Mouse (Mus musculus) heart, adult 18-20 months (tissue): Measurements from ENCODE around the gene Ubac2. TPM values are rescaled to one million over a fixed set of nuclear protein-coding genes. Genes with fewer than 3 reads are reported as not detected.

Experiments
- DNase-seq, 2 experiments: peaks; one replicate each; pipeline ENCODE4 v3.0.0; 2021 to 2022; ENCODE audit warnings: mixed read lengths in 1 of 2
- total RNA-seq, 2 experiments: library from RNA; stranded (reverse); gene quantifications; 2 replicates each; pipeline ENCODE4 v1.2.3; 2021

The Ubac2 gene
- total RNA-seq, 2 experiments from 2014 or later = 28.9 to 31.0 TPM

DNA sequence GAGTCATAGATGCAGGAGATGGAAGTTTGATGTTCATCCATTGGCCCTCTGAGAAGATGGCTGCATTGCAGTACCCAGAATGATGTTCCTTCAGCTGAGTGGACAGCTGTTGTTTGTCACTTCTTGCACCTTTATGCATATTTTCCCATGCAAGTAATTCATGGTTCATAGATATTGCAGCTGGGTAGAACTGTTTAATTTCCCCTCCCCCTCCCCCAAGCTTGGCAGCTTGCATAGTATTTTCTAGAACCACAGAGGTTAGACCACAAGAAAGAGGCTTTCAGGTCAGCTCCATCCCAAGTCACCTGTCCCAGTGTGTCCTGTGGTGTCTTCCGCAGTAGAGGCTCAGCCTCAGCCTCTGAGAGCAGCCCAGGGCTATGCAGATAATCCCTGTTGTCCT, 92.0 kb downstream of the Ubac2 start:
- no peak for DNase-seq

DNA sequence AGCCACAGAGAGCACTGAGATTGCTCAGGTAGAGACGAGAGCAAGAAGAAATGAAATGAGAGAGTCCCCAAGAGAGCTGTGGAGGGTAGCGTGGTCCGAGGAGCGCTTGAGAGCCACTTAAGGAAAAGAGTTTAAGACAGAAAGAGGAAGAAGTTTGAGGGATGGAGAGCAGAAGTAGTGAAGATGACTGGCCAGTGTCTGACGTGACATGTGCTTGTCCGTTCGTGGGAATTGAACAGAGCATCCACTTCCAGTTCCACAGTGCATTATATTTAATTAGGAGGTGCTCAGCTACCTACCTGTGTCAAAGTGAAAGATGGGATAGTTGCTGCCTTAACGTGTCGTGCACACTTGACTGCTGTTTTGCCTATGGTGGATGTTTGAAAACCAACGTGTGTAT, 94.7 kb downstream of the Ubac2 start:
- DNase-seq = no peak

DNA sequence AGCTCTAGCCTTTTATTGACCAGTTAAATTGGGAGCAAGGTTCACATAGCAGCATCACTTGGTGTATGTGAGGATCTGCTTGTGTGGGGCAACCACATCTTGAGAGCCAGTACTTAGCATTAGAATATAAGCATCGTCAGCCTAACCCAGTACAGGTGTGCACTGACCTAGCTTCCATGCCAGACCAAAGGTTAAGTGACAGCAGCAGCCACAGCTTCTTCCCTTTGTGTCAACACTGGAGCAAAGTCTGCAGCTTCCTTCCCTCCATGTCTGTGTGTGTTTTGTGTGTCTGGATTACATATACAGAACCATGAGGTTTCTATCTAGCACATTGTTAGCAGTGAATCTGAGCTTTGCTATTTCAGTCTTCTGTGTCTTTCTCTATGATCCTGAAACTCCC, 103.1 kb downstream of the Ubac2 start:
- DNase-seq = no peak

DNA sequence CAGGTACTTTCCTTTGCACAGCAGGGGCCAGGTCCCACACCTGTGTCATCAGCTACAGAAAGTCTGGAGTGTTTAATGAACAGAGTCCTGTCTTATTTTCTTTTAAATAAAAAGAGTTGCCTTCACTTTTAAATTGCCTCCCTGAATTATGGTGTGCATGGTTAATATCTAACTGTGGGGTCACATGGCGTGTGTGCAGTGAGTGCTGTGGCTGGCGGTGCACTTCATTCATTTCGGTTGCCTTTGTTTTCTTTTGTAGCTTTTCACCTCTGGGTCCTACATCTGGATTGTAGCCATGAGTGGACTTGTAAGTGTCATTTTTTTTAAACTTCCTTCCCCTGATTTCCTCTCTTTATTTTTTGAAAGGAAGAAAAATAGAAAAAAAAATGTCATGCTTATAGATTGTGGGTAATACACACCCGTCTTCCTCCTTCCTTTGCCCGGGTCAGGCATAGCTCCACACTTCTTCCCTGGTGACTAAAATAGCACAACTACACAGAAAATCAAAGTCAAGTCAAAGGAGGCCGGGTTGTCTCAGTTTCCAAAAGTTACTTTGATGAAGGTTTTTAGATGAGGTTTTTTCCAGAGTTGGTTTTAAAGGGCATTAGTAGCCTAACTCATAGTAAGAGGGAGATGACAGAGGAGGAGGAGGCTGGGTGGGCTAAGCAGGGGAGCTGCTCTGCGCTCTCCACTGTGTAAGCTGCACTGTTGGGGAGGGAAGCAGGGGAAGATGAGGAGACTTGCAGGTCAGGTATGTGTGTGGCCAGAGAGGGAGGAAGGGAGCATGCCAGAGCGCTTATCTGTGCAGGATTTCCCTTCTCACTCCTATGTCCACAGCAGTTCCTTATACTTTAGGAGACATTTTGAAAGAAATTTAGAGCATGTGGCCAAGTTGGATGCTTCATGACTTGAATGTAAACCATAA, 104.9 kb downstream of the Ubac2 start:
- no peak for DNase-seq

DNA sequence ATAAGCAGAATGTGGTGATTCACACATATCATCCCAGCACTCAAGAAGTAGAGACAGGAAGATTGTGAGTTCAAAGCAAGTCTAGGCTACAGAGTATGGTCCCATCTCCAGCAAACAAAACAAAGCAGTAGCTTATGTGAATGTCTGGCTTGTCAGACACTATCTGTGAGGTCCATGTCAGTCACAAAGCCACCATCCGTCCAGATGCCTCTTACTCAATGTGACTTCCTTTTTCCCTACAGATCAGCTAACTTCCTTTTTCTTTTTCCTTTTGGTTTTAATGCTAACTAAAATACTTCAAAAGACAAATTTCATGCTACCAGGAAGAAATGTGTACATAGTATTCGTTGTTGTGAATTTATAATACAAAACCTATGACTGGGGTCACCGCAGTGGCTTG, 107.1 kb downstream of the Ubac2 start:
- no peak for DNase-seq

DNA sequence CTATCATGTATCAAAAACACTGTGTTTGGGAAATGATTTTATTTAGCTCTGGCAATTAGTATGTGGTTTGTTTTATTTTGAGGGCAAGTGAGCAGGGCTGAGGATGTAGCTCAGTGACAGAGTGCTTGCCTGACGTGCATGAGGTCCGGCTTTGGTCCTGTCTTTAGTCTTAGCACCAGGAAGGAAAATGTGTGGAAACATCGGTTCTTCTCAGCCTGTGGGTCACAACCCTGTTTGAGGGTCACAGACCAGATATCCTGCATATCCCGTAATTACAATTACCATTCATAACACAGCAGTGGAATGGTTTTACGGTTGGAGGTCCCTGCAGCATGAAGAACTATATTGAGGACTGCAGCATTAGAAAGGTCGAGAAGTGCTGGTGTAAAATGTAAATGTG, 107.6 kb downstream of the Ubac2 start:
- DNase-seq = no peak

DNA sequence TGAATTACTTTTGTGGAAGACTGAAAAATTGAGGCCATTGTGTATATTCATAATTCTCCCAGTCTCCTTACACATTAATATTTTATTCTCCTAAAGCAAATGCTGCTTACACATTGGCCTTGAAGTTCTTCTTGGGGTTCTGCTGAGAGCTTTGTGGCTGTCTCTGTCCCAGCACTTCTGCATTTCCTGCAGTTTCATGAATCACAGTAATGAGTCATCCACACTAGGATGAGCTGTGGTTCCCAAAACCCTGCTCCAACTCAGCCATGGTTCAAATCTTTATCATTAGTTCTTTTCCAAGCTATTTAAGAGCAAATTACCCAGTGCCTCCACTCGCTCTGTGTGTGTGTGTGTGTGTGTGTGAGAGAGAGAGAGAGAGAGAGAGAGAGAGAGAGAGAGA, 108.9 kb downstream of the Ubac2 start:
- DNase-seq = no peak

DNA sequence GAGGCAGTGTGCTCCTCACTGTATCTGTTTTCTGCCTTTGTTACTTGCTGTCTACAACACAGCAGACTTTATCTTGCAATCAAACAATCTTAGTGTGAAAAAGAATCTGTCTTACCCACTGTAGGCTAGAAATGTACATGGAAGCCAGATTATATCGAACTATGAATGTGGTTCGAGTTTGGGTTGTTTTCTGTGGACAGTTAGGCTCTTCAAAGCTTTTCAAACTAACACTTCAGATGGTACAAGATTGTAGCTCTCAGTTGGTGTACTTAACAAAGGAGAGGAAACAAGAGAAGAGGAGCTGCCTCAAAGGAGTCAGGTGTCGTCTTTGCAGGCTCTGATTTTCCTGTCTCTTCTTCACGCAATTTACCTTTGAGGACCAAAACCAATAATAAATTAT, 109.3 kb downstream of the Ubac2 start:
- DNase-seq = no peak

DNA sequence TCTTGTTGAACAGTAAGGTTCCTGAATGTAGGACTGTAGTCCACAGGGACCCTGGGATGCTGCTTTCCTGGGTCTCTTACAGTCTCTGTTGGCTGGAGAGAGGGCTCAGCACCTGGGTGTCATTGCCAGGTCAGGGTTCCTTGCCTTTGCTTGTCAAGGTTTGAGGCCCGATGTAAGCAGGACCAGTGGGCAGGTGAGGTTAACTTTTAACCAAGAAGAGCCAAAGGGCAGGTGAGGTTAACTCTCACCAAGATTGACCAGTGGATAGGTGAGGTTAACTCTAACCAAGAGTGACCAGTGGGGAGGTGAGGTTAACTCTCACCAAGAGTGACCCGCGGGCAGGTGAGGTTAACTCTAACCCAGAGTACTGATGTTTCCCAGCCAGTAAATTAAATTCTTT, 110.9 kb downstream of the Ubac2 start:
- DNase-seq = no peak

DNA sequence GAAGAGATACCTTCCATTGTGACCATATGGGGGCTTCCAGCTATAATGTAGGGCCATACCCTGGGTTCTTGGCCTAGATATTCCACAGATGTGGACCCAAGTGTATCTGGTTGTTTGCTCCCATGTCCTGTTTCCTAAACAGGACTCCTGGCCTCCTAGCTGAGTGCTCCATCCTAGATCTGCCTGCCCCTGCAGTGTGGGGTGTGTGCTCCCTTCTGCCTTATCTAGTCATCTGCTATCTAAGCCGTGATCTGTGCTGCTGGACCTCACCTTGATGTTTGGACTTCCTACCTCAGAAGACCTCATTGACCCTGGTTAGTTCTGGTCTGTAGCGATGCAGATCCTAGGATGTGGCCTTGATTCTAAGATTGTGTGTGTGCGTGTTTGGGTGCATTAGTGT, 111.4 kb downstream of the Ubac2 start:
- no peak for DNase-seq

DNA sequence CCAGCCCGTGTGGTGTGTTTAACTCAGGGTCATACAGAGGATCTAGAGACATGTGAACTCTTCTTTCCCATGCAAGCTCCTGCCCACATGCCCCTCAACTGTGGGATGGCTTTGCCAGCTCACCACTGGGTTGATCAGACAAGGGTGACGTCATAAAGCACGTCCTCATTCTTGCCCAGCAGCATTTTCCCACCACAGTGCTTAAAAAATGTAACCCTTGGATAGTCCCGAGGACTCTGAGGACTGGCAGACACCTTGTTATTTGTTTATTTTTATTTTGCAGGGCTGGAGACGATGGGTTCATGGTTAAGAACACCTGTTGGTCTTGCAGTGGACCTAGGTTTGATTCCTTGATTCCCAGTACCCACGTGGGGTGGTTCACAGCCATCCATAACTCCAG, 112.5 kb downstream of the Ubac2 start:
- no peak for DNase-seq

DNA sequence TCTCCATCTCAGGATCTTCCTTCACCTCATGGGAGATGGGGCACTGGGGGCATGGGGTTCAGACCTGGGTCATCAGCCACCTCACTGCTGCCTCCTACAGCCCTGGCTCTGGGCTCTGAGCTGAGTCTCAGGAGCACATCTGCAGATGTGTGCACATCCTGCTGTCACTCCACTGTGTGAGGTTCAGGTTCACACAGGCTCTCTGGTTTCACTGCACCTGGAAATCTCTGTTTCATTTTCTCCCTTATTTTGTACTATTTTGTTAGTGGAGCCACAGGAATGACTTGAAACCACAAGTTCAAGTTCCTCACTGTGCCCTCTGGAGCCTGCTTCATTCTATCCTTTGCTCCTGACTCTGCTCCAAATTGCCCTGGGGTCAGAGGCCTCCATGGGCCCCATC, 113.5 kb downstream of the Ubac2 start:
- DNase-seq = no peak

DNA sequence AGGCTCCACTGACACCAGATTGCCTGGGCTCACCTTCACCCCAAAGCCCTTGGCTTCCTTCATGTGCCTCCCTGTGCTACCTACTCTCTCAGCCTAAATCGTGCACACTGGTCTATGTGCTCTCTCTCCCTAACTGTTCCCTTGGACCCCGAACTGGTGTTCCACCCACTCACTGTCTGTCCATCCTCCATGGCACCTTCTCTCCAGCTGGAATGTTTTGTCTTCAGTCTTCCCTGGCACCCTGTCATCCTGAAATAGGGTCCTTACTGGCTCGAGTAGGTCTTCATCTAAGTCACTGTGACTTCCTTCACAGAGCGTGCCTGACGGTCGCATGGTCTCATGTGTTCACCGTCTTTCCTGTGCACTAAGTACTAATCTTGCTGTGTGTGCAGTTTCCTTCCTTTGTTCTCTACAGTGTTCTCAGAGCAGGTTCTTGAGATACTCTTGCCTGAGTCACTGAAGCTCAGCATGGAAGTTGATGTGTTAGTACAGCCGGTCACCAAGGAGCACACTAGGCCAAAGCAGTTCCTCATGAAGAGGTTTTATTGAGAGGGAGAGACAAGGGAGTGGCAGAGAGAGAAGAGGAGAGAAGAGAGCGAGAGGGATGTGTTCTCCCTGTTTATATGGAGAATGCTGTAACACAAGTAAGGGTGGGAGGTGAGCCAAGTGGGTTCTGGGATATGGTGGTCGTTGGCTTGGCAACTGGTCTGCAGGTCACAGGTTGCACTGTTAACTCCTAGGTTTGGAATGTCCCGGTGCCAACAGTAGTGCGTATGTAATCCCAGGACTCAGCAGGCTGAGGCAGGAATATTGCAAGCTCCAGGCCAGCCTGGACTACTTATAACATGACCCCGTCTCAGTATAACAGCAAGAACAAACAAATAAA, 114.2 kb downstream of the Ubac2 start:
- DNase-seq = no peak

DNA sequence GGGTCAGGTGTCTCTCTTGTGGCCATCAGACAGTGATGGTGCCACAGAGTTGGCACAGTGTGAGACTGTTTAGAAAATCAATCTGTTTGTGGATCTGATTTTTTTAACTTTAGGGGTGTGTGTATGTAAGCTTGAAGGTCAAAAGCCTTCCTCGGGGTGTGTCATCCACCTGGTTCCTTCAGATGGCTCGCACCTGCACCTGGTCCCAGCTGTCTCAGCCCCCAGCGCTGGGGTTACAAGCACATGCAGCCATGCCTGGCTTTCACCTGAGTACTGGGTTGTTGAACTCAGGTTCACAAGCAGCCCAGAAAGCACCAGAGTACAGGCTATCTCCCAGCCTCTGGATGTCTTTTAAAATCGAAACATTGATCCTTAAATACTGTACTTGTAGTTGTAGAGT, 115.2 kb downstream of the Ubac2 start:
- DNase-seq = no peak

DNA sequence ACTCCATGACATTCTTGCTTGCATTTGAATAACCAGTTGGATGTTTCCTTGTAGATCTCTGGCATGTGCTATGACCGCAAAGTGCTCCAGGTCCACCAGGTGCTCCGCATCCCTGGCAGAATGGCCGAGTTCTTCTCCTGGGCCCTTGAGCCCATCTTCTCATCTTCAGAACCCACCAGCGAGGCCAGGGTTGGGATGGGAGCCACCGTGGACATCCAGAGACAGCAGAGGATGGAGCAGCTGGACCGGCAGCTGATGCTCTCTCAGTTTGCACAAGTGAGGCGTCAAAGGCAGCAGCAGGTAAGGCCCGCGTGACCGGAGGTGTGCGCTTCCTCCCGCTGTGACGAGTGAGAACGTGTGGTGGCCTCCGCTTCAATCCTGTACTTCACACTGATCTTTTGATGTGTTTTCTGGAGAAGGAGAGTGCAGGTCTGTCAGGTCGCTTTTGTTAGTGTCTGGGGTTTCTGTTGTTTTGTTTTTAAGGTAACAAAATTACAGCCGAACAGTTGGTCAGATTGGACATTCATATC, 115.8 kb downstream of the Ubac2 start:
- DNase-seq = no peak

DNA sequence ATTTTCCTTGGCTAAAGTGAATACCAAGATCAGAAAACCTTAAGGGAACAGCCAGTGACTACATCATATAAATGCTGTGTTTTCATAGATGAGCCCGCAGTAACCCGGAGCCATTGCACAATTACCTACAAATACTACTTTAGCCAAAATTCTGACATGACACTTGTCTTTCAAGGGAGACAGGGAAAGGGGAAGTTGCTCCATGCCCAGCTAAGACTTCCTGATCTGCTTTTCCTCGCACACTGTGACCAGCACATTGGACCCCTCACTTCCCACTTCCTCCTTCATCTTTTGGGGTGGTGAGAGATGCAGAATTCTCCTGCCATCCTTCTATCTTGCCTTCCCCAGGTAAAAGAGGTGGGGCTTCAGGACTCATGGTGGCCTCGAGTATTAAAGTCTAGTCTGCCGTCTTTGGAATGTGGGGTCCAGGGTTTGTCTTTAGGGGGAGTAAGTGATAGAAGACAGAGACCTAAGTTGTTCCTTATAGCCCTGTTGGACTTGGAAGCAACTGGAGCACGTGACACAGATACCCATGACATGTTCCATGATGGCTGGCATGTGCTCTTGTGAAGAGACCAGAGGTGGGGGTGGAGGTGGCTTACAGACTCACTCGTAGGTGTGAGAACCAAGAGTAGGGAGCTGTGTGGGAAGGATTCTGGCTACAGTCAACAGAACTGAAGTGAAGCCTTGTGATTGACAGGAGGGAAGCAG, 116.6 kb downstream of the Ubac2 start:
- no peak for DNase-seq

DNA sequence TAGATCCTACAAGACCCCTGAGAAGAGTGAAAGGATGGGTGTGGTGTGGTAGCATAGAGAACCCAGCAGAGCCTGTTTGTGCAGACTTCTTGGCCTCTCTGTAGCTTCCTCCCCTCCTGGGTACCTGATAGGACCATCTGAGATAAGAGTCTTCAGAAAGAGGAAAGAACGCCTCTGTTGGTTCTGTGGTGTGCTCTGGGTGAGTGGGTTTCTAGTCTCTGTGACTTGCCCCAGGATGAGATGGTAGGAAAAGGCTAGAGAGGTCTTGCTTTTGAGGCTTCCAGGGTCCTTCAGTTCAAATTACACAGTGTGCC, 117.1 kb downstream of the Ubac2 start:
- DNase-seq = no peak

DNA sequence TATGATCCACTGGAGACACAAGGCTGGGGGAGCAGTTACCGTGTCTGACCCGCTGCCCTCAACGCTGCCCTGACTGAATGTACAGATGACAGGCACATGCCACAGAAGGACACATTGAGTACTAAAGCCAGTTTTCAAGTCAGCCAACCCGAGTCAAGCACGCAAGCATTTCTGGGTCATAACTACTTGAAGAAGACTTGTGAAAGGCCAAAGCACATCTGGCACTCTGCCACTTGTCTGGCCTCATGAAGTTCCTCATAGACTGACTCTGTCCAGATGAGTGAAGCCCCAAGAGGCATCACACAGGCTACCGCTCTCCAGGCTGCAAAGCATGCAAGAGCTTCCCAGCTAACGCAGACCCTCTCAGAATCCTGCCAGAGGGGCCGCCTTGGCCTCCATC, 118.4 kb downstream of the Ubac2 start:
- DNase-seq = peak; percentile 78 to 84

DNA sequence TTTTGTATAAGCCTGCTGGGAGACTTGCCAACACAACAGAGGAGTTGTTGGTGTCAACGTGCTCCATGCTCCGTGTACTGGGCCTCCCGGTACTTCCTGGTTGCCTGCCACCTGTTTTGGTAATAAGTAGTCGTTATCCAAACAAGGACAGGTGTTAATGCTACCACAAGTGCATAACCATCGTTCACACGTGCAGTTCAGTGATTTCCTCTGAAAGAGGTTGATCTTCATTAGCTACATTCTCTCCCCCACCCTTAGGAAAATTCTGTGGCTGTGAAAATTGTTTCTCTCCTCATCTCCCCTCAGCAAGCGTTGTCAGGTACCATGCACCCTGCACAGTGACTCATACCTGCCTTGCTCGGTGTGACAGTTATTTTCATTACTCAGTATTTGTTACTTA, 121.0 kb downstream of the Ubac2 start:
- DNase-seq = no peak

DNA sequence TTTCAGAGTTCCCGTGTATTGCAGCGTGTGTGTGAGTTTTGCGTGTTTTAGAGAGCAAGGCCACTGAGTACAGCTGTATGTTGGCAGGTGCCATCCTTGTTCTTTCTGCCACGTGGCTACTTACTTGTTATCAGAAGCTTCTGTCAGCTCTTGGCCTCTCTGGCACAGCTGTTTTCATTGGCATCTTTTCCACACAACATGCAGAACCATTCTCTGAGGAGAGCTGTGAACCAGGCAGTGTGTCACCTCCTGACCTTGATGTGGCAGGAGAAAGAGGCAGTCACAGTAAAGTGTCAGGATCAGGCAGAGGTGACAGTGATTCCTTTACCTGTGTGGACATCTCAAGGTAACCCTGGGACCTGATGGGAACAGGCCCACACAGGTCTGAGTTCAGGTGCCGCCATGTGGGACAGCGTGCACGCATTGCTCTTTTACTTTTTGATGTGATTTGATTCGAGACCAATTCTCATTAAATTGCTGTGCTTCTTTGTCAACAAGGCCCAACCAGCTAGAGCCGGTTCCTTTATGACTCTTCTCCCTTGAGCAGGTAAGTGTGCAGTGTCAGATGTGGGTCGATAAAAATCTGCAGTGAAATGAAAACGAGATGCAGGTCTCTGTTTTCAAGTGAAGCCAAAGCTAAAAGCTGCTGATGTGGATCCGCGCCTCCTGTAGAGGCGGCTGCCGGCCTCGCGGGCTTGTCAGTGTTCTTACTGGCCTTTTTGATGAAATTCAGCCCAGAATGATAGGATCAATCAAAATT, 122.1 kb downstream of the Ubac2 start:
- DNase-seq = peak; percentile 28 to 53

DNA sequence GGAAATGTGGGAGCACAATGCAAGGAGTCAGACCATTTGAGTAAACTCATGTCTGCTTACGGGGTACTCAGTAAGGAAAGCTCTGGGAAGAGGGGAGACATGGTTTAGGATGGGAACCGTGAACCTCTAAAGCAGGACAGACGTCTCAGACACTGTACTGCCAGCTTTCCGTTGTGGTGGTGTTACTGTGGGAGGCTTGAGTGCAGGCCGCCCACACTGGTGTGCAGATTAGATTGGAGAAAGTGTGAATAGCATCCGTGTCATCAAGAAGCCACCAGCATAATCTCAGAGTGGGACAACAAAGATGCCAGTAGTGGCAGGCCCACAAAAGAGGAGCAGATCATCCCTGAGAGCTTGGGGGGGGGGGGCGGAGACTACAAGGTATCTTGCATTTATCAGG, 123.8 kb downstream of the Ubac2 start:
- DNase-seq = no peak

DNA sequence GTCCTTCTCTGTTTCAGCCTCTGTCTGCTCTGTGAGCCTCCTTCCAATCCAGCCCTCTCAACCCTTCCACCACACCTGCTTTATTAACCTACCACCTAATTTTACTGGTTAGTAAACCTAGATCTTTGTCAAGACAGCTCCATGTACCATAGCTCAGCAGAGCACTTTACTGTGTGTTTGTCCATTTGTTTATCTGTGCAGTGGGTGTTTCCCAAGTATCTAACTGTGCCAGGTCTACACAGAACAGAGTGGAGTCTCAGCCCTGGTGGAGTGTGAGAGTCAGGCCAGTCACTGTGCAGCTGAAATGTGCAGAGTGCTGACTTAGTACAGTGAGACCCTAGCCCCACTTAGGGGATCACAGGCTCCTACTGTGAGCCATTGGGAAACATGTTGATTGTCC, 125.4 kb downstream of the Ubac2 start:
- no peak for DNase-seq
